Mouse (Mus musculus) liver, postnatal 0 days (tissue): Measurements from ENCODE around the gene Pgpep1.

Source experiments
- CTCF ChIP-seq: sonication (generic); IDR thresholded peaks from 2 replicates; pipeline ENCODE4 v1.5.1; 2016; ENCODE audit warnings: antibody characterized with exemption, low read depth
- EP300 ChIP-seq: IDR thresholded peaks from 2 replicates; pipeline ENCODE4 v1.6.1; 2016; ENCODE audit warnings: antibody characterized with exemption, low read depth, mild to moderate bottlenecking

GRCm38 (mm10) chr8:70622220-70622619, 38.0 kb downstream of the Pgpep1 start:
- no peak for TF ChIP-seq CTCF
- peak; percentile 96 for TF ChIP-seq EP300
